Mouse (Mus musculus): Measurements from ENCODE around the gene Fgfr2.
A peak's percentile ranks its signal among the peaks of the same experiment; 100 is the strongest.

Fgfr2 gene

DNA sequence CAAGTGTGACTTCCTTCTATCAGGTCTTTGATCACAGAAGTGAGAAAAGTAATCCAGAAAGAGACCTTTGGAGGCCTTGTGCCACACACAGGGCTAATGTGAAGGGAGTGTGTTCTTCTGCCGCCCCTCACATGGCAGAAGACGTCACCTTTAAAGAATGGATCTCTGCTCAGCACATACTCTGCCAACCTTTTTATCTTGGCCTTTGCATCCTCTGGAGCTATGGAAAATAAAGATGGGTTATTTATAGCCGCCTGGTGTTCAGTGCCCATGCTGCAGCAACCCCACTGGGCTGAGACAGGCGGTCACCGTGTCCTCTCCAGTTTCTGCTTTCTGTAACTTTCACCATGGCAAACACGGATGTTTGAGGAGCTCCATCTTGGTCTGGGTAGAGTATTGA lies 1515.1 kb downstream of the Fgfr2 start:
- DNase-seq: no peak

DNA sequence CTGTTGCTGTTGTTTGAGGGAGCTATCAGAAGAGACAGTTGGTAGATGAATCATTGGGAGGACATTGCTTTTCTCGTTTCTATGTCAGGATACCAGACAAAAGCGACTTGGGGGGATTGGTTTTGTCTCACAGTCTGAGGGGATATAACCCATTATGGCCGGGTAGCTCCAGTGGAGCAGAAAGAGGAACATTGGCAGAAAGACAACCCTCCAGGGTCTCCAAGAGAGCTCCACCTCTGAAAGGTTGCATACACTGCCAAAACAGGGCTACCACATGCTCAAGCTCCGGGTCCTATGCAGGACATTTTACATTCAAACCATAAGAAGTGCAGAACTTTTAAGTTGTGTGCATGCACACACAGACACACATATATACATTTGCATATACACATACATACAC lies 1517.7 kb downstream of the Fgfr2 start:
- no peak for DNase-seq

DNA sequence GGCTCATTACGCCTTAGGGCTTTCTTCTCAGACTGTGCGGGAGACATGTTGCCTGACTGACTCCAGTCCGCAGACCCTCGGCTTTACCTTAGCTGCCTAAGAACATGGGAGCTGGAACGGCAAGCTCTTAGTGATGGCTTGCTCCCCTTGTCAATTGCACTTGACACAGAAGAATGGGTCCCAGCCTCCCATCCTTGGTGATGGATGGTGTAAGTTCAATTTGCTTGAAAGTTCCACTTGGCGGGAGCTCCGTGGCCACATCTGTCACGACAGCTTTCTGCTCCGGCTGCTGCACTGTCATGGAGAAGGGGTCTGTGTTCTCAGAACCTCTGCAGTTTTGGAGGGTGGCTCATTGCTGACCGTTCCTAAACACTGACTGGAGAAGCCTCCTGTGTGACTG lies 1518.2 kb downstream of the Fgfr2 start:
- DNase-seq: no peak

DNA sequence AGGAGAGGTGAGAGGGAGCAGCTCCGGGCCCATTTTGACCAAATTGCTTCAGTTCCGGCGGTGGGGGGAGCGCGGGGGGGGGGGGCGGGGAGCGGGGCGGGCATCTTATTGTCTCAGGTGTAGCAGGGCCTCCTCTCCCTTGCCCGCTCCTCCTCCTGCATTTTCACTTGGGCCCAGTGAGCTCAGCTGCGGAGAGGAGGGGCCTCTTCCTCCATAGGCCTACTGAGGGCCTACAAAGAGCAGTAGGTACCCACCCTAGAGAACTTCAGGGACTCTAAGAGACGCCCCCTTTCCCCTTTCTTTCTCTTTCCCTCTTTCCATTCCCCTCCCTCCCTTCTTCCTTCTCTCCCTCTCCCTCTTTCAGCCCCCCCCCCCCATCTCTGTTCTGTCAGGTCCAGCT lies 1520.0 kb downstream of the Fgfr2 start:
- DNase-seq: no peak

DNA sequence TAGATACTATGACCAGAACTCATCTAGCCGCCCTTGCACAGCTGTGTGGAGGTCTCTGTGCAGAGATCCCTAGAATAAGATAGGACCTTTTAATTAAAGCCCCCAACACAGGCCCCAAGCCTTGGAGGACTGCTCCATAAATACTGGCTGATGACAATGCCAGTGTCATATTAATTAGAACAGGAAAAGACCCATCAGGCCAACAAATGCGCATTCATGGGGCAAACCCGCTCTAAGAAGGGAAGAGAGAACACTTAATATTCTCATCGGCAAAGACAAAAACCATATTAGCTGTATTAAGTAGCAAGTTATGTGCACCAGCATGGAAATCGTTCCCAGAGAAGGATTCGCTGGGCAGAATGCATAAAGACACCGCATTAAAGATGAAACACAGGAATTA lies 1521.0 kb downstream of the Fgfr2 start:
- DNase-seq: no peak

DNA sequence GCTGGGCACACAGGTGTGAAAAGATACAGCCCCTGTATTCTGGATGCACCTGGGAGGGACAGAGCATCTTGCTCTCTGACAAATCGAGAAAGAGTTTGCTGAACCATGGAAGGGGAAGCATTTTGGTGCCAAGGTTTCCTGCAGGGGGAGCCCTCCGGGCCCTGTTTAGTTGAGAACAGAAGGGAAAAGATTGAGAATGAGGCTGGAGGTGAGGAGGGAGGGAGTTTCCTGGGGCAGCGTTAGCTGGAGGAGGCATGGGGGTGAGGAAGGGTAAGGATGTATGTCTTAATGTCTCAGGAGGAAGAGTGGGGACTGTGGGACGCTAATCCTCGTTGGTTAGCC lies 1524.7 kb downstream of the Fgfr2 start:
- DNase-seq: peak; percentile 11

DNA sequence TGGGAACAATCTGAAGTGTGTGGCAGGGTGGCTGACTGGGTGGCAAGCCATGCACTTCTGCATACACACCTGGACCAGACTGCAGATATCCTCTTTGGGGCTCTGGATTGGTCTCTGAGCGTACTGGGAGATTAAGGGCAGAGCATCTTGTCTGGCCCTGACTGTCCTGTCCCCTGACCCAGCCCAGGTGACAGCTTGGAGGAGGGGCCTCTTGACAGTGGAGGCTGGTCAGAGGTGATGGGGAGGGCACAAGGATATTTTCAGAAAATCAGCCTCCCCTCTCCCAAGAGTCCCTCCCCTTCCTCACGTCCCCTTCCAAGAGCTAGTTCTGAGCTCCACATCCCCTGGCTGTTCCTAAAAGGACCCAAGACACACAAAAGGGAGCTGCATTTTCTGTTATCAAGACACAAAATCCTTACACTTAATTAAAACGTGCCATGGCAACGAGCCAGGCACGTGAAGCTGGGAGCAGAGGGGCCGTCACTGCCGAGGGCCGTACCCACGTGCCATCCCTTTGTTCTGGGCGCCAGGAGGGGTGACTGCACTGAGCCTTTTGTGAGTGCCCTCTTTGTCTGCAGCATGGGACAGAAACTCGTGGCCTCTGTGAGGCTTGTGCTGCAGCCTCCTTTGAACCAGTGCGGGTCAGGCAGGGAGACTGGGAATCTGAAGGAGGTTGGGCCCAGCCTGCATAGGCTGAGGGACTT lies 1525.2 kb downstream of the Fgfr2 start:
- peak; percentile 59 for DNase-seq

DNA sequence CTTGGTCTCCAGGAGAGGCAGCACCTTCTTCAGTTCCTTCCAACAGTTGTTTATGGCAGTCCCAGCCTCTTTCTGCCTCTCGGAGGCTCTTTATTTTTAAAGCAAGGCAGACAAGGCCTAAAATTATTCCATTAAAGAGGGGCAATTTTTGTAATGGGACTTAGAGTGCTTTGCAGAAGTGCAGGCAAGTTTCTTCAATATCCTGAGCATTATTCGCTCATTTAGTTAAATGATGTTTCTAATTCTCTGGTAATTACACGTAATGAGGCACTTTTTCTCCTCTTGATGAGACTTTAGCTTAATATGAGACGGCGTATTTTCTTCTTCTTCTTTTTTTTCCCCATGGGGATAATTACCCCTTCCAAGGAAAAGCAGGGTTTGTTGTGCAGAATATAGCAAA lies 1537.6 kb downstream of the Fgfr2 start:
- no peak for DNase-seq

DNA sequence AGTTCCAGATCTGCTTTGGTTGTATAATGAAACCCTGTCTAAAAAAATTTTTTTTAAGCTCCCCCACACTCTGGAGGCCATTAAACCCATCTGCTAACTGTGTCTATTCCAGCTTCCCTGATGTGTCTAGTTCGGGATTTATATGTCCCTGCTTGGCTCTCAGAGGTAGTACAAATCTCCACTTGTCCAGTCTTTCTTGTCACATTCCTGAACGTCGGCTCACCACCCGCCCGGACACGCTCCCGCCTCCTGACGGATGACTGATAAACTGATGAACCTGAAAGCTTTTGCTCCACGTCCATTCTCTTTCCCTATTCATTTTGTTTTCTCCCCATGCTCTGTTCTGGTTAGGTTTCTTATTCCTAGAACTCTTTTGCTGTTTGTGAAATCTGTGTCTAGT lies 1541.0 kb downstream of the Fgfr2 start:
- no peak for DNase-seq

DNA sequence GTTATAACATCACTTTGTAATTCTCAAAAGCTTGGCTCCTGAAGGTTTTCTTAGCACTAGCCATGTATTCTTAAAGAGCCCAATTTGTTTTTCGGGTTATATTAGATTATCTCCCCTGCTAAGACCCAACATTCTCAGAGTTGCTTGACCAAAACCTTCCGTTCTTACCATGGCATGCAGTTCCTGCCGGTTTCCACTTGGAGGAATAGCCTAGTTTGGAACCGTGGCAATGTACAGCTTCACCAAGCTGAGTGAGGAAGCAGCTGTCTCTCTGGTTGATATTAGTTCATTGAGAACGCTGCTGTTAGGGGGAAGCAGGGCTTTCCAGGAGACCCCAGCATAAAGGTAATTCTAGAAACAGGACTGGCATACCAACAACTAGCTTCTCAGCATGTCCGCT lies 1547.9 kb downstream of the Fgfr2 start:
- no peak for DNase-seq

DNA sequence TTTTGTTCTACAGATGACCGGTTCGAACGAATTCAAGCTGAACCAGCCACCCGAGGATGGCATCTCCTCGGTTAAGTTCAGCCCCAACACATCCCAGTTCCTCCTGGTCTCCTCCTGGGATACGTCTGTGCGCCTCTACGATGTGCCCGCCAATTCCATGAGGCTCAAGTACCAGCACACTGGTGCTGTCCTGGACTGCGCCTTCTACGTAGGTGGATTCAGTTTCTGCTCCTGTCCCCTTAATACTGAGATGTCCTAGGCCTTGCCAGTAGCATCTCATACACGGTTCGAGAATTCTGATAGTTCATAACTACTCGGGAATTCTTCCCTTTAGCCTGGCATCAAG lies 1562.5 kb downstream of the Fgfr2 start:
- no peak for DNase-seq

DNA sequence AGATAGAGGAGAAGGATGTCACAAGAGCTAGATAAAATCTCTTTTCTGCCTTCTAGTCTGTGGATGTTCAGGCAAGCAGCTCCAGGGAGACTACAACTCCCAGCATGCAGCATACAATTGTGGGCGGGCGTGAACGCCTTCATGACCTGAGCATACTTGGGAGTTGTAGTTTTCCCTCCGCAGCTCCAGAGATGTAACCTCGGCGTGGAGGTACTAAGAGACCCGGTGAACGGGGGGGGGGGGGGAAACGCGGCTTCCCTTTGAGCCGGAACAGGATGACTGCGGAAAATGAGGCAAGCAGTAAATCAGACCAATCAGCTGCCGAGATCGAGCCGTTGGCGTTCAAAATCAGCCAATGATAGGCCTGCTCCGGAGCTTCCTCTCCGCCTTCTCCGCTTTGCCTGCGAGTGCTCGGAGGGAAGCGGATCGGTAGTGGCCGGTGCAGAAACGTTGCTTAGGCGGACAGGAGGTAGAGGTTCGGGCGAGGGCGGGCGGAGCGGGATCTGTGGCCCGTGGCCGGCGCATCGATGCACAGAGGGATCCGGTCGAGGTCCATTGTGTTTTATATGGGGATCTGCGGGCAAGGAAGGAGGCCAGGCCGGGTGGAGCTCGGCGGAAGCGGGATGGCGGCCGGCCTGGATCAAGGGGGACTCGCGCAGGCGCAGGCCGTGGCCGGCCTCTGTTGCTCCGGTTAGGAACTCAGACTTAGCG lies 1563.0 kb downstream of the Fgfr2 start, which contains the start of gene Bub3:
Gene Bub3, plus strand, starts transcription at position 237 of the 711 bp plus-strand sequence.
- DNase-seq: peak; percentile 97

DNA sequence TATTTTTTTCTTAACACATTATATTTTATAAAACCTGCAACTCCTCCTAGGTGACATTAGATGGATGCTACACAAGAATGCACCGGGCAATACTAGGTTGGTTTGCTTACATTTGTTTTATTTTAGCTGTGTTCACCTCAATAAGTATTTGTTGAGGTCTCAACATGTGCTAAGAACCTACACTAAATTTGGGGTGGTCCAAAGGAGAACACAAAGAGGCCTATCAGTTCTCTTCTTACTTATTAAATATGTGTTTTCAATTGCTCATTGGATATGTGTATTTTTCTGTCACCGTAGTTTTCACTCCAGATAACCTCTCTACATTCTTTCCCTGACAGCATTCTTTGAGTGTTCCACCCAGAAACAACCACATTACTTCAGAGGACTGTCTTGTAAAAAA lies 1565.4 kb downstream of the Fgfr2 start:
- no peak for DNase-seq

DNA sequence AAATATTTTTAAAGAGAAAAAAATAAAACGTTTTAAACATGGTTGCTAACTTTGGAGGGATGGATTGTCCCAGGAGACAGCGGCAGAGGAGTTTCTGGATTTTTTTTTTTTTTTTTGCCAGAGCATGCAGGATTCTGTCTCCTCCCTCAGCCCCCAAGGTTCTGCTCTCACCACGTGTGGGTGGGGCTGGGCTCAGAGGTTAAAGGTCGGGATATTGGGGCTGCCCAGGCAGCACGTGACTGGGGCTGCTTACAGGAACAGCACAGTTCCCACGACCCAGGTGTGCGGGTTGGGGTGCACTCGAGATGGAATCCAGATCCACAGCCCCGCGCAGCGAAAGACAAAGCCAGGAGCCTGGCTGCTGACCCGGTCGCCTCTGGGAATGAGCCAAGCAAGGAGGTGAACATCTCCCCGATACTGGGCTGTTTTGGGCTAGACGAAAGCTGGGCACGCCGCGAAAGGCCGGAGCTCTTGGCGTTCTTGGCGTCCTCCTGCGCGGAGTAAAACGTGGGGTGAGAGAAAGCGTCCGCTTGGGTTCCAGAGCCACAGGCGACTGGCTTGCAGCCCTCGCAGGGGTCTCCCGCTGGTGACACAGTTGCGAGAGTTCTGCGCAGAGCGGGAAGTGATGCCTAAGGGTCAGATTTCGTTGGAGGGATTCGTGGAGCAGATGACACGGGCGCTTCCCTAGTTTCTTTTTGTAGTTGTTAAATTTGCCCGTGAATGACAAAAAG lies 1566.4 kb downstream of the Fgfr2 start:
- DNase-seq: no peak

DNA sequence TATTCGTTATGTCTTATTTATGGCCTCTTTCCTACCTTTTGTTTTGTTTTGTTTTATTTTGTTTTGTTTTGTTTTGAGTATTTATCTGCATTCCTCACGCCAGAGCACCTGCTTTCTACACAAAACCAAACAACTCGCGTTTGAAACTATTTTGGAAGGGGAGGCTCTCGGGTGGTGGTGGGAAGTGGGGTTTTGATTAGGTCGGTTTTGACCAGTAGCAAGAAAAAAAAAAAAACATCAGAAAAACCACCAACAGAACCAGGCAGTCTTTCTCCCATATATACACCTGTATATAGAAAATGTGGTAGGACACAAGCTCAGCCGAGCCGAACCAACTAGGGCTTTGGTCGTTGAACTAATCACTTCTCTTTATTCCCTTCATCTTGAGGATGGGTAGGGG lies 1567.0 kb downstream of the Fgfr2 start:
- DNase-seq: no peak

DNA sequence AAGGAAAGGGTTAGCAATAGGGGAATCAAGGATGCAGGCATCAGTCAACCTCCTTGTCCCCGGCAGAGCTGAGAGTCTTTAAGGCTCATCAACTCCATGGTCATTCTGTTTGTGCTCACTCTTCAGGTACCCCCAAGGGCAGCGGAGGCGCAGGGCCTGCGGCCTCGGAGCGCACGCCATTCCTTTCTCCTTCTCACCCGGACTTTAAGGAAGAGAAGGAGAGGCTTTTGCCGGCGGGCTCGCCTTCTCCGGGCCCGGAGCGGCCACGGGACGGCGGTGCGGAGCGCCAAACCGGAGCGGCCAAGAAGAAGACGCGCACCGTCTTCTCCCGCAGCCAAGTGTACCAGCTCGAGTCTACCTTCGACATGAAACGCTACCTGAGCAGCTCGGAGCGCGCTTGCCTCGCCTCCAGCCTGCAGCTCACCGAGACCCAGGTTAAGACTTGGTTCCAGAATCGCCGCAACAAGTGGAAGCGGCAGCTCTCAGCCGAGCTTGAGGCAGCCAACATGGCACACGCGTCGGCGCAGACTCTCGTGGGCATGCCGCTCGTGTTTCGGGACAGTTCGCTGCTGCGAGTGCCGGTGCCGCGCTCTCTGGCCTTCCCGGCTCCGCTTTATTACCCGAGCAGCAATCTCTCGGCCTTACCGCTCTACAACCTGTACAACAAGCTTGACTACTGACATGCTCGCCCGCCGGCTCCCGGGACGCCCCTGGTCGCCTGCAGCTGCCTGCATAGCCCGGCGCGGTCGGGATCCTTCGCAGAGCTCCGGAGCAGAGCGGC lies 1567.7 kb downstream of the Fgfr2 start:
- DNase-seq: no peak

DNA sequence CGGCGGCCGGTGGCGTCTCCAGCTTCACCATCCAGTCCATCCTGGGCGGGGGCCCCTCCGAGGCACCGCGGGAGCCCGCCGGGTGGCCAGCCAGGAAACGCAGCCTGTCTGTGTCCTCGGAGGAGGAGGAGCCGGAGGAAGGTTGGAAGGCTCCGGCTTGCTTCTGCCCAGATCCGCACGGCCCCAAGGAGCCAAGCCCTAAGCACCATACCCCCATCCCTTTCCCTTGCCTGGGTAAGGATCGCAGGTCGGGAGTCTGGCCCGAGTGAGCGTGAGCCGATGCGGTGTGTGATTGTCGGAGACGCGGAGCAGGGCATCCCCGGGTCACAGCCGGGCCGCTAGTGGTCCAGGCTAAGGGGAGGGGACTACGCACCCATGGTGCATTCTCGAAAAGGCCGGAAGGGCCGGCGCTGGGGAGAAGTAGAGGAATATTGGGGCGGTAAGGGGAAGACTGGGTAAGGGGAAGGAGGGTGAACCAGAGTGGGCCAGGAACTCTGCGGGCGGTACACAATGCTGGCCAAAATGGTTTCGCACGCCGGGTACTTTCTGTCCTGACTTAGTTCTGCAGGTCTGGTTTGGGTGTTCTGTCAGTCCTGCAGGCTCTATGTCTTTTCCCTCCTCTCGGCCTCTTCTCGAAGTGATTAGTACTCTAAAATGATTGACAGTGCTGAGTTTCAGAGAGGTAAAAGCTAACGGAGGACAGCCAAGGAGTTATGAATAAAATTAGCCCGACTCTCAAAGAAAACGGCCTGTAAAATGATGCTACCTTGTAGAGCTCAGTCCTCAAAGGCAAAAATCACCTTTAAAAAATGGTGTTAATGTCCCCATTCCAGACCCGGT lies 1568.6 kb downstream of the Fgfr2 start:
- no peak for DNase-seq

DNA sequence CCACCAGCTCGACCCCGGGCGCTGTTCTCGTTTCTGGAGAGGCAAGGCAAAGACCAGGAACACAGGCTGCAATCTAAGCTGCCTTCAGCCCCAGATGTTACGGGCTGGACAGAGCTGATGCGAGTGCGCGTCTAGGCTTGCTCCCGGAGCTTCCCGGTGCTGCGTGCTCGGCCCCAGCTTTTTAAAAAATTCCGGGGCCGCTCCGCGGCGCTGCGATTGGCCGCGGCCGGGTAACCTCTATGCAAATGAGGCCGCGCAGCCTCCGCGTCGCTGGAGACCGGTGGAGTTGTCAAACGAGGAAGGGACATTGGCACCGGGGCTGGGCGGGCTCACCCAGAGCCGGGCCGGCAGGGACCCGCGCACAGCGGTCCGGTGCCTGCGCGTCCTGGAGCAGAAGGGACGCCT lies 1569.4 kb downstream of the Fgfr2 start:
- DNase-seq: no peak

DNA sequence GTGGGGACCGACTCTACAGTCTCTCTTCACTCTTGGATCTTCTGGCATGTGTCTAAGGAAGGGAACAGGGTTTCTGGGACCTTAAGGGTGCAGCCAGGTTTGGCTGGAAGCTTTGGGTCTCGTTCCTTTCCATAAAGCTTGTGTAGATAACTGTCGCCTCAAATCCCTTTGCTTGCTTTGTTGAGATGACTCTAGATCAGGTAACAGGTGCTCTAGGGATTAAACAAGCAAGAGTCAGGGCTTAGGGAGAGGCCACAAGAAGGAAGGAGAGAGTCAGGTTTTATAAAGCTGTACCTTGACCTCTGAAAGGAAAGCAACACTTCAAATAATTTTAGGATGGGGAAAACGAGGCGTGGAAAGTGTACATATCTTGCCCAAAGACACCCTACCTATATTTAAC lies 1570.4 kb downstream of the Fgfr2 start:
- DNase-seq: no peak

DNA sequence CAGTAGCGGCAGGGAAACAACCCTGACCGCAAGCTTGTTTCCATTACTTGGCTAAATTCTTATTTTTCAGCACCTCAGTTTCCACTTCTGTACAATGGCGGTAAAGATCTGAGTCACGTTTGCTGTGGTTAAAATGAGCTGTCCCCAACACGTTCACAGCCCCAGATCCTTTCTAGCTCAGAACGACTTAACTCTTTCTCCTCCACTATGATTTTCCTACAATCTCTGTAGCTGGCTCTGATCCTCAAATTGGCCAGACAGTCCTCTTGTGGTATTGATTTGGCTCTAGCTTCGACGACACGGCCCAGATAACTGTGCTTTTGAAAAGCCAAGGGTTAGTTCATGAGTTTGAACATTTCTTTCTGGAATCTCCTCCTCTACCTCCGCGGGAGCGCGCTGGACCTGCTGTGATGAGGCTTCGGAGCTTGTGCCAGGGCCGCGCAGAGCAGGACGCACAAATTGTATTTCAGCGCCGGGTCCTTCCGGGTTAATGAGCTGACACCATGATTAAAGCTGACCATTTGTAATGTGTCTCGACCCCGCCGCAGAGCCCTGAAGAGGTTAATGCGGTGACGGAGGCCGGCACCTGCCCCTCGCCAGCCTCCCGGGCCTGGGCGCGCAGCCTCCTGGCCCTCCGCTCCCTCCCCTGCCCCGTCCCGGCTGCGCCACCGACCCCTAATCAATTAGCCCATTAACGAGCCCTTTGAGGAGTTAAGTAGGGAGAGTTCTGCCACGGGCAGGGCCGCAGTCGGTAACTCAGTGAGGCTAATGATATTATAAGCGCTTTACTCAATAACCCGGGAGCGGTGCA lies 1571.0 kb downstream of the Fgfr2 start:
- no peak for DNase-seq

DNA sequence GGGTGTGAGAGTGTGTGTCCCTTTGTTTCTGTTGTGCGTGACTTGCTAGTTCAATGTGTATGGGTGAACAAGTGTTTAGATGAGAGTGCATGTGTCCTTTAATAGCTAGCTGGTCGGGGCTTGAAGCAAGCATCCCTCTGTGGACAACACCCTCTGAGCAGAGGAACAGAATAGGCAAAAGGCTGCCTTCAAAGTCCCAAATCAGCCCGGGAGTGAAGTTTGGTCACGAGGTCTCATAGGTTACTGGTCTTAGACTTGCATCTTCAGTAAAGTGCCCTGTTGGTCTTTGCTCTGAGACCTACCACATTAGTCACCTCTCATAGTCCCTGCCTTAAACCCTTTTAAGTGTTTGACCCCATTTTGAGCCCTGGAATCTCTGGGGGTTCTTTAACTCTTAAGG lies 1571.7 kb downstream of the Fgfr2 start:
- no peak for DNase-seq

DNA sequence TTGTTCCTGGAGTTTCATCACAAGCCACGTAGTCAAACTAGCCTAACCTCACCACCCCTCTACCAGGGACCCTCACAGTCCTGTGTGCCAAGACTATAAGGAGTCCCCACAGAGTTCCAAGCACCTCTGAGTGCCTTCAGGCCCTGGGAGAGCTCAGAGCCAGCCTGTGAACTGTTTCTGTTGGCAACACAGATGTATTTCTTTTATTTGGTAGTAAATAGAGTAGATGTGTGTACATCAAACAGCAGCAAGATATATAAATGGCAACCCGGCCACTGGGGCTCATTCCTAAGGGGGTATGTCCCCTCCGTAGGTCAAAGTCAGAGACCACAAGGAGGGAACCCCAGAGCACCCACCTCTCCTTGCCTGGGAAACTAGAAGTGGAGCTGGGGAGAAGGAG lies 1574.7 kb downstream of the Fgfr2 start, which contains the start of gene Hmx2:
Gene Hmx2, plus strand, starts transcription at position 301 of the 400 bp plus-strand sequence.
- DNase-seq: no peak

Data from layer of hippocampus, adult 9-11 months (tissue).